20 mouse cellular contexts compared by ENCODE assay signal in genomic region chr4:128048716-128049115, GRCm38 (mm10).
DNase-seq lines count a peak whose midpoint lies in the region; ATAC-seq lines count a peak whose summit lies in the region.
"Had no signal": no experiment of that assay in that cellular context is flagged by ENCODE, and none has a peak within 500 bp of the region (broad histone marks: within the 10 kb centered on the region; RNA-seq: fewer than 3 reads in every experiment).

No protein-coding gene starts in this region.

- H3K9ac ChIP-seq in hindbrain, embryonic 16.5 days (ENCODE audit: low read depth, low read length): no peak overlapping the region
- H3K9ac ChIP-seq: embryonic facial prominence, embryonic 13.5 days; embryonic facial prominence, embryonic 15.5 days; forebrain, embryonic 12.5 days had no signal

- H3K27ac ChIP-seq in hindbrain, embryonic 16.5 days (ENCODE audit: low read depth, low read length): no peak overlapping the region
- no peak overlapping the region for H3K27ac ChIP-seq in hindbrain, embryonic 10.5 days
- H3K27ac ChIP-seq: embryonic facial prominence, embryonic 13.5 days; embryonic facial prominence, embryonic 15.5 days; forebrain, embryonic 10.5 days; forebrain, embryonic 12.5 days had no signal

- no peak overlapping the region for H3K4me2 ChIP-seq in hindbrain, embryonic 16.5 days (ENCODE audit: low read length)
- H3K4me2 ChIP-seq: embryonic facial prominence, embryonic 13.5 days; embryonic facial prominence, embryonic 15.5 days; forebrain, embryonic 12.5 days had no signal

- no peak overlapping the region for H3K4me3 ChIP-seq in hindbrain, embryonic 16.5 days (ENCODE audit: low read length)
- no peak overlapping the region for H3K4me3 ChIP-seq in hindbrain, embryonic 10.5 days
- H3K4me3 ChIP-seq: embryonic facial prominence, embryonic 13.5 days; embryonic facial prominence, embryonic 15.5 days; erythroblast, embryonic 14.5 days; forebrain, embryonic 10.5 days; forebrain, embryonic 12.5 days had no signal

- H3K27me3 ChIP-seq in hindbrain, embryonic 16.5 days (replicated peaks; ENCODE audit: control insufficient read depth, insufficient read depth, low read length): no peaks in the 10 kb centered on the region
- no peaks in the 10 kb centered on the region for H3K27me3 ChIP-seq in hindbrain, embryonic 10.5 days (ENCODE audit: insufficient read depth, poor library complexity, severe bottlenecking)
- H3K27me3 ChIP-seq: embryonic facial prominence, embryonic 13.5 days; embryonic facial prominence, embryonic 15.5 days; forebrain, embryonic 12.5 days had no signal

- no peaks in the 10 kb centered on the region for H3K36me3 ChIP-seq in hindbrain, embryonic 16.5 days (ENCODE audit: control insufficient read depth, insufficient read depth, low read length)
- H3K36me3 ChIP-seq in hindbrain, embryonic 10.5 days: no peaks in the 10 kb centered on the region
- H3K36me3 ChIP-seq: embryonic facial prominence, embryonic 13.5 days; embryonic facial prominence, embryonic 15.5 days; forebrain, embryonic 10.5 days; forebrain, embryonic 12.5 days had no signal

- 0 out of 2 replicates have a peak, but pooled peaks have one; percentile 24 for ATAC-seq in hindbrain, embryonic 16.5 days
- ATAC-seq: forebrain, embryonic 14.5 days; forebrain, embryonic 16.5 days had no signal

- H3K9me3 ChIP-seq in hindbrain, embryonic 16.5 days (ENCODE audit: control insufficient read depth, low read length): no peaks in the 10 kb centered on the region
- H3K9me3 ChIP-seq in hindbrain, embryonic 10.5 days: no peaks in the 10 kb centered on the region
- H3K9me3 ChIP-seq: embryonic facial prominence, embryonic 13.5 days; embryonic facial prominence, embryonic 15.5 days; forebrain, embryonic 10.5 days; forebrain, embryonic 12.5 days had no signal

- WGBS in hindbrain, embryonic 16.5 days: 83% methylated on average over 1 of the region's 1 CpGs
- 81% methylated on average over 1 of the region's 1 CpGs for WGBS in hindbrain, embryonic 10.5 days

- intact Hi-C loops in left cerebral cortex, postnatal 4 days (cut with DNase I): no loop called here

- DNase-seq in cerebellum, postnatal 14 days: peak; percentile 60 to 71
- no peak for DNase-seq in cerebellum, adult 8-10 months
- no peak for DNase-seq in hindbrain, embryonic 10.5 days (ENCODE audit: low spot score)
- peak; percentile 78 for DNase-seq in left cerebral cortex, postnatal 4 days
- DNase-seq in left cerebral cortex, adult 9 months (ENCODE audit: low spot score in 2 of 2): no peak
- DNase-seq: adrenal gland, adult 2 months; adrenal gland, postnatal 10 days; adrenal gland, postnatal 25 days; cerebellum, adult 11-12 months; cerebellum, adult 9-11 months; cerebellum, postnatal 36 days; embryo, embryonic 11 days had no signal

- peaks cover 3% of the 10 kb centered on the region; the same call in 1 of the 2 replicates for H3K4me1 ChIP-seq in hindbrain, embryonic 16.5 days (ENCODE audit: control insufficient read depth, insufficient read depth, low read depth, low read length)
- peaks cover 5% of the 10 kb centered on the region; the same call in 1 of the 2 replicates for H3K4me1 ChIP-seq in hindbrain, embryonic 10.5 days (replicated peaks)
- H3K4me1 ChIP-seq: embryonic facial prominence, embryonic 13.5 days; embryonic facial prominence, embryonic 15.5 days; forebrain, embryonic 12.5 days had no signal

Comparison
In these comparisons a context has a peak if more than half of its experiments do, and no peak if none do; other contexts are left out.
1. DNase-seq: peak in cerebellum, postnatal 14 days (2 of 2) and left cerebral cortex, postnatal 4 days (single experiment); none in cerebellum, adult 8-10 months (single experiment), hindbrain, embryonic 10.5 days (single experiment) and left cerebral cortex, adult 9 months (0 of 2).